Mouse (Mus musculus): ENCODE measurements around the gene Arhgef12.

- no peak for TF ChIP-seq POLR2A (IDR thresholded peaks at IDR 0.05; ENCODE audit: low read depth, low read length)
- TF ChIP-seq CTCF (IDR thresholded peaks at IDR 0.05; ENCODE audit: extremely low read depth, insufficient read length, insufficient replicate concordance, low read depth, low read length), result no peak
These were observed 3.3 kb downstream of the Arhgef12 start for GRCm38 (mm10) chr9:43103675-43104299.
